Mouse (Mus musculus): Measurements from ENCODE around the gene Arhgap25. TPM values are rescaled to one million over a fixed set of nuclear protein-coding genes. Genes with fewer than 3 reads are reported as not detected.
"Not testable (repeated sequence)": the region's sequence is repeated elsewhere in the genome, so short reads cannot be mapped to it uniquely, and the experiment has no call there.

Gene Arhgap25
- 2.7 and 3.3 TPM in 2 replicates for total RNA-seq (2014; rRNA removed)
- 1.6 and 2.2 TPM in 2 replicates for polyA plus RNA-seq (2015; fragmentation: Nextera tagmentation; extraction: Ambion mirVana)

GRCm38 (mm10) chr6:87532953-87533710 is at the start of gene Arhgap25:
Arhgap25 (minus strand) TSS chr6:87533259.
- peak; percentile 23 for DNase-seq
- 48% methylated on average over 14 of the region's 14 CpGs for WGBS

GRCm38 (mm10) chr6:87582456-87582855 is 49.4 kb upstream of the Arhgap25 start:
- TF ChIP-seq CTCF (IDR thresholded peaks at IDR 0.05; ENCODE audit: low read depth), result no peak
- no peaks in the 10 kb centered on the region for H3K27me3 ChIP-seq (ENCODE audit: insufficient read depth, low read length)
- no peaks in the 10 kb centered on the region for H3K4me1 ChIP-seq (ENCODE audit: insufficient read depth)
- H3K9me3 ChIP-seq (ENCODE audit: low read length), result no peaks in the 10 kb centered on the region
- DNase-seq (no peak), ATAC-seq (peak; percentile 45; the same call in 1 of the 2 replicates)
- no peaks in the 10 kb centered on the region for H3K36me3 ChIP-seq (ENCODE audit: insufficient read depth)
- H3K9ac ChIP-seq, result no peak overlapping the region
- 66% methylated on average over 6 of the region's 6 CpGs for WGBS
- no peak overlapping the region for H3K4me3 ChIP-seq (ENCODE audit: low read depth, low read length)
- no peak overlapping the region for H3K27ac ChIP-seq (ENCODE audit: low read depth, low read length)
- no peak overlapping the region for H3K4me2 ChIP-seq (ENCODE audit: low read depth)

More at GRCm38 (mm10) chr6:87532953-87533710, at the start of gene Arhgap25:
- Histone ChIP-seq H3K27me3 (ENCODE audit: insufficient read depth, low read length) (no peaks in the 10 kb centered on the region), H3K9me3 (ENCODE audit: low read length) (no peaks in the 10 kb centered on the region), H3K36me3 (ENCODE audit: insufficient read depth) (no peaks in the 10 kb centered on the region), H3K9ac (no peak within 1 kb of the TSS), H3K4me3 (ENCODE audit: low read depth, low read length) (no peak within 1 kb of the TSS), H3K4me2 (ENCODE audit: low read depth) (no peak within 1 kb of the TSS; the same call in 1 of the 2 replicates), H3K4me1 (ENCODE audit: insufficient read depth) (no peaks in the 10 kb centered on the region), H3K27ac (ENCODE audit: low read depth, low read length) (0 out of 2 replicates have a peak within 1 kb of the TSS, but pooled peaks have one; percentile 4)
- TF ChIP-seq CTCF (IDR thresholded peaks at IDR 0.05; ENCODE audit: low read depth), result no peak
- no peak for ATAC-seq

- DNase-seq, result no peak
- no peak overlapping the region for H3K4me3 ChIP-seq (ENCODE audit: low read depth, low read length)
- H3K4me2 ChIP-seq (ENCODE audit: low read depth), result no peak overlapping the region
- H3K9me3 ChIP-seq (ENCODE audit: low read length), result no peaks in the 10 kb centered on the region
- H3K27me3 ChIP-seq (ENCODE audit: insufficient read depth, low read length), result no peaks in the 10 kb centered on the region
- H3K27ac ChIP-seq (ENCODE audit: low read depth, low read length), result no peak overlapping the region
- no peaks in the 10 kb centered on the region for H3K36me3 ChIP-seq (ENCODE audit: insufficient read depth)
- ATAC-seq, result no peak
- H3K9ac ChIP-seq, result no peak overlapping the region
- TF ChIP-seq CTCF (IDR thresholded peaks at IDR 0.05; ENCODE audit: low read depth), result no peak
- whole genome bisulfite sequencing, result 95% methylated on average over 18 of the region's 18 CpGs
- H3K4me1 ChIP-seq (ENCODE audit: insufficient read depth), result no peaks in the 10 kb centered on the region
These were observed 48.5 kb upstream of the Arhgap25 start for GRCm38 (mm10) chr6:87581581-87581980.

GRCm38 (mm10) chr6:87581071-87581470 is 48.0 kb upstream of the Arhgap25 start:
- Histone ChIP-seq H3K27me3 (ENCODE audit: insufficient read depth, low read length) (no peaks in the 10 kb centered on the region), H3K27ac (ENCODE audit: low read depth, low read length) (no peak overlapping the region), H3K9ac (no peak overlapping the region), H3K4me2 (ENCODE audit: low read depth) (no peak overlapping the region), H3K9me3 (ENCODE audit: low read length) (no peaks in the 10 kb centered on the region), H3K4me1 (ENCODE audit: insufficient read depth) (no peaks in the 10 kb centered on the region), H3K4me3 (ENCODE audit: low read depth, low read length) (no peak overlapping the region), H3K36me3 (ENCODE audit: insufficient read depth) (no peaks in the 10 kb centered on the region)
- DNase-seq (no peak), ATAC-seq (no peak)
- 90% methylated on average over 15 of the region's 15 CpGs for WGBS
- no peak for TF ChIP-seq CTCF (IDR thresholded peaks at IDR 0.05; ENCODE audit: low read depth)

DNA sequence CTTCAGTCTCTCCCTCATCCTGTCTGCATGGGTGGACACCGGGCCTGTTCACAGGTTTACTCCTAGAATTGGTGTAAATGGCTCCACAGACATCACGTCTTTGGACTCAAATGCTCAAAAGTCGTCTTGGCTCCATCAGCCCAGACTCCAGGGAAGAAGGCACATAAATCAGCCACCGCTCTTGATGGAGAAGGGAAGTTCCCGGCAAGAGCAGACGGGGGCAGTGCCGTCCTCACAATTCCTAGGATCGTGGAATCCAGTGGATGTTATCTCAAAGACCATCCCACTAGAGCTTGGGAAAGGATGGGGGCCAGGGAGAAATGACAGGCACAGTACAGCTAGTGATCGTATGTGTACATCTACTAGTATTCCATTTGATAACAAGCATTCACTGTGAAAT is 45.2 kb upstream of the Arhgap25 start:
- Histone ChIP-seq H3K9me3 (ENCODE audit: low read length) (no peaks in the 10 kb centered on the region), H3K9ac (no peak overlapping the region), H3K4me3 (ENCODE audit: low read depth, low read length) (no peak overlapping the region), H3K4me2 (ENCODE audit: low read depth) (no peak overlapping the region), H3K27me3 (ENCODE audit: insufficient read depth, low read length) (no peaks in the 10 kb centered on the region), H3K36me3 (ENCODE audit: insufficient read depth) (no peaks in the 10 kb centered on the region), H3K4me1 (ENCODE audit: insufficient read depth) (no peaks in the 10 kb centered on the region), H3K27ac (ENCODE audit: low read depth, low read length) (no peak overlapping the region)
- ATAC-seq (0 out of 2 replicates have a peak, but pooled peaks have one; percentile 36), DNase-seq (peak; percentile 40)
- peak; percentile 58 for TF ChIP-seq CTCF (IDR thresholded peaks at IDR 0.05; ENCODE audit: low read depth)
- WGBS, result 46% methylated on average over 9 of the region's 9 CpGs

DNA sequence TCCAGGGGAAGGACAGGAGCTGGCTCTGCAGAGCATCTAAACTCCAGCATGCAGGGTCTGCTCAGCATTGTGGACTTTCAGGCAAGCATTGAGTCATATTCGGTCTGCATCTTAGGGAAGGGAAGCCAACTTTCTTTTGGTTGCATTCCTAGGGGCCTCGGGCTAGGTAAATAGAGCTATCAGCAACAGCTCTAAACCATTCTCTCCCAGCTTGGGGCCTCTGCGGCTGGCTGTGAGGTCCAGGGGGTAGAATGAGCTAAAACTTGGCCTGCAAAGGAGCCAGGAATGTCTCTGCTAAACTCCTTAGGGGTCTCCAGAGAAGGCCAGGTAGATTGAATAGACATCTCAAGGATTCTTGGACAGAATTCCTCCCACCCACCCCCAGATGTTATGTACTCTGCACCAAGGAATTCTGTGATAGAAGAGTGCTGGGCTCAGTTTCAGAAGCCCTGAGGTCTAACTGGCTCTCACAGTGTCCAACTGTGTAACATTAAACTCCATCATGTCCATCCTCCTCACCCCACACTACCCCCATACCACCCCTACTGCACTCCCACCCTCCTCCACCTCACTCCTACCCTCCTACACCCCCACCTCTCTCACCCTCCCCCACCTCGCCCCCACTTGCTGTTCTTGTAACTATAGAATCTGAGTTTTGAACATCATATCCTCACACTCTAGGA is 43.7 kb upstream of the Arhgap25 start:
- Histone ChIP-seq H3K27ac (ENCODE audit: low read depth, low read length) (no peak overlapping the region), H3K36me3 (ENCODE audit: insufficient read depth) (no peaks in the 10 kb centered on the region), H3K9ac (no peak overlapping the region), H3K4me1 (ENCODE audit: insufficient read depth) (no peaks in the 10 kb centered on the region), H3K4me3 (ENCODE audit: low read depth, low read length) (no peak overlapping the region), H3K4me2 (ENCODE audit: low read depth) (no peak overlapping the region), H3K27me3 (ENCODE audit: insufficient read depth, low read length) (no peaks in the 10 kb centered on the region), H3K9me3 (ENCODE audit: low read length) (no peaks in the 10 kb centered on the region)
- ATAC-seq (no peak), DNase-seq (no peak)
- TF ChIP-seq CTCF (IDR thresholded peaks at IDR 0.05; ENCODE audit: low read depth), result no peak
- 46% methylated on average over 4 of the region's 4 CpGs for WGBS

- not testable (repeated sequence) for H3K27me3 ChIP-seq (ENCODE audit: insufficient read depth, low read length); H3K9me3 ChIP-seq (ENCODE audit: low read length); H3K4me1 ChIP-seq (ENCODE audit: insufficient read depth); H3K27ac ChIP-seq (ENCODE audit: low read depth, low read length); H3K9ac ChIP-seq; H3K4me2 ChIP-seq (ENCODE audit: low read depth); H3K4me3 ChIP-seq (ENCODE audit: low read depth, low read length); H3K36me3 ChIP-seq (ENCODE audit: insufficient read depth); ATAC-seq; DNase-seq
These were observed 38.8 kb upstream of the Arhgap25 start for GRCm38 (mm10) chr6:87571863-87572262.

All from forebrain, postnatal 0 days (tissue).